Mouse (Mus musculus) splenic B cell, adult 2 months (primary cell): Measurements from ENCODE around the gene Nxt2.
"Not testable (repeated sequence)": the region's sequence is repeated elsewhere in the genome, so short reads cannot be mapped to it uniquely, and the experiment has no call there.

Source experiments
- DNase-seq: peaks from one replicate; pipeline ENCODE4 v3.0.0-alpha.2; 2011; ENCODE audit warnings: low read depth, low spot score
- H3K27me3 ChIP-seq: 2 replicates; pipeline ENCODE4 v1.6.1; 2012; ENCODE audit warnings: mild to moderate bottlenecking, low read length, moderate library complexity, mixed read lengths; ENCODE audit not compliant: control insufficient read depth, poor library complexity, insufficient read depth, severe bottlenecking
- H3K36me3 ChIP-seq: 2 replicates; pipeline ENCODE4 v1.6.1; 2012; ENCODE audit warnings: mild to moderate bottlenecking, low read length, moderate library complexity, mixed read lengths; ENCODE audit not compliant: control insufficient read depth, poor library complexity, insufficient read depth, severe bottlenecking

Nxt2 gene

DNA sequence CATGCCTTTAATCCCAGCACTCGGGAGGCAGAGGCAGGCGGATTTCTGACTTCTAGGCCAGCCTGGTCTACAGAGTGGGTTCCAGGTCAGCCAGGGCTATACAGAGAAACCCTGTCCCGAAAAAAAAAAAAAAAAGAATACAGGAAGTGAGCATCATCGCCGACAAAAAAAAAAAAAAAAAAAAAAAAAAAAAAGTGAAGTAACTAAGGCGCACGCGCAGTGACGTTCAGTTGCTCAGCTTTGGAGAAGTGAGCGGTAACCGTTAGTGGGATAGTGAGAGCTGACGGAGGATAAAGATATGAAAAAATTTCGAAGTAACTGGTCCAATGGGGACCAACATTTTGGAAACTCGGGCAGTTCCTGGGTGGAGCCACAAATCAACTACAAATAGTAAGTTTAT lies at the start of gene Nxt2:
Nxt2 (plus strand) TSS at position 229 of the 400 bp plus-strand sequence.
- H3K36me3 ChIP-seq, result no peaks in the 10 kb centered on the region
- peak; percentile 9 for DNase-seq

DNA sequence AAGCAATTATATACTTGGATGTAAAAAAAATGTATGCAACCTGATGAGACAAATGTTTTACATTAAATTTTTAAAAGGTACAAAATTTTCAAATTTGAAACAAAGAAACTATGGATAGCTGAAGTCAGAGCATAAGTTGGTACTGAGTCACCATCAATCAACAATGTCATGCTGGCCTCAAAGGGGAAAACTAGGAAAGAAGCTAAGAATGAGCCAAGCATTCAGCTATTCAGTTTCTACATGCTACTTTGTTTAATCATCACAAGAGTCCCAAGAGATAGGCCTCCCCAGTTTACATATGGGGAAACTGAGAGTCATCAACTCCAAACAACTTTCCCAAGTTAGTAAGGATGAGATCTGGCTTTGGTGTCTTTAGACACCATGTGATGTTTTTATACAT lies 49.6 kb upstream of the Nxt2 start:
- H3K36me3 ChIP-seq, result no peaks in the 10 kb centered on the region
- no peak for DNase-seq
- no peaks in the 10 kb centered on the region for H3K27me3 ChIP-seq

More for the DNA sequence above, at the start of gene Nxt2:
- no peaks in the 10 kb centered on the region for H3K27me3 ChIP-seq

DNA sequence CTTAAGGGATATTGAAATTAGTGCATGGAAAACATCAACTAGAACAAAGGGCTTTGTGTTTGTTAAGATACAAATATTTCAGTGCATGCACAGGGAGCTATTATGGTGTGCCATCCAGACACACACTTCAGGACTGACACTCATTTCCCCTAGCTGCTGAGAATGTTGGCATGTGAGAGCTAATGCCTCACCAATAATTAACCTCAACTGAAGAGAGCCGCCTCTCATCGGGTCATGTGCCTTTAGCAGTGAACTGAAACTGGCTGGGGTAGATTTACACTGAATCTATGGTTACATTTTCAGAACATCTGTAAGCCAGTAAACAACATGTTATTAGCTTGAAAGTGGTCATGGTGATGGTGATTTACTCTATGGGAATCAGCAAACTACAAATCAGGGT lies 44.5 kb upstream of the Nxt2 start:
- no peaks in the 10 kb centered on the region for H3K36me3 ChIP-seq
- no peaks in the 10 kb centered on the region for H3K27me3 ChIP-seq
- DNase-seq, result no peak

DNA sequence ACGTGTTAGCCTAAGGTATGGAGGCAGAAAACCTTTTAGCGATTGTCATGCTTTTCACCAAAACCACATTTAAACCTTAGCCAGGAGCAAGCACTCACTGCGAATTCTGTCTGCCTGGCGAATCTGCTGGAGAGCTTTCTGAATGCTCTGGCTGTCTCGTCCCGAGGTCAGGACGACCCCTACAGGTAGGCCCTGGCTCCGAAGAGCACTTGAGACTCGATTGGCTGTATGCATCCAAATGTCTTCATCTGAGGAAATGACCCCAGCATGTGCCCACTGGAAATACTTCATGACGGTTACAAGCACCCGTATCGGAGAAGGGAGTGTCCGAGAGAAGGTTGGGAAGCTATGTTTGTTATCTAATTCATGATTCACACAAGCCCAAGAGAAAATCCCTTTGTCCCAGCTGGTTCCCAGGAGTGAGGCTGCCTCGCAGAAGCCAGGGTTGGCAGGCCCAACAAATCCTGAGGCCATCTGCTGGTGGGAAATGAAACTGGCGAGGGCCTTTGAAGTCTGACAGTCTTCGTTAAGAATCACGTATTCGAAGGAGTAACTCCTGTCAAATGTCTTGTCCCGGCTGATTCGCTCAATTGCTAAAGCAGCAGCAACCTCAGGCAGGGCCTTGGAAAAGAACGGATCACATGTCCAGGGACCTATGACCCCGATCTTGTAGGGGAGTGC lies 37.4 kb upstream of the Nxt2 start:
- Histone ChIP-seq H3K36me3 (no peaks in the 10 kb centered on the region), H3K27me3 (no peaks in the 10 kb centered on the region)
- DNase-seq, result no peak

DNA sequence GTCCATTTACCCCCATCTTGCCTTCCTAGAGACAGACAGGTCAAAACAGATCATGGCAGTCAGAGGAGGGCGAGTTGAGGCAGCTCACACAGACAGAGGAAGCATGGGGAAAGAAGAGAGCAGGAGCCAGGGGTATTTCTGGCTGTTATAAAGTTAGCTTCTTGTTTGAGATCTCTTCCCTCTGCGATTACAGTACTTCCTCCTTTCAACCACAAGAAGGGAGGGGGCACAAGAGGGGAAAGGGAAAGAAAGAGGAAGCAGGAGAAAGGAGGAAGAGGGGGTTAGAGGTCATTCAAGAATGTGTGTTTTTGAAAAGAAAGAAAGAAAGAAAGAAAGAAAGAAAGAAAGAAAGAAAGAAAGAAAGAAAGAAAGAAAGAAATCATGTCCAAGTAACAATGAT lies 36.2 kb upstream of the Nxt2 start:
- Histone ChIP-seq H3K27me3 (no peaks in the 10 kb centered on the region), H3K36me3 (no peaks in the 10 kb centered on the region)
- DNase-seq, result peak; percentile 12

DNA sequence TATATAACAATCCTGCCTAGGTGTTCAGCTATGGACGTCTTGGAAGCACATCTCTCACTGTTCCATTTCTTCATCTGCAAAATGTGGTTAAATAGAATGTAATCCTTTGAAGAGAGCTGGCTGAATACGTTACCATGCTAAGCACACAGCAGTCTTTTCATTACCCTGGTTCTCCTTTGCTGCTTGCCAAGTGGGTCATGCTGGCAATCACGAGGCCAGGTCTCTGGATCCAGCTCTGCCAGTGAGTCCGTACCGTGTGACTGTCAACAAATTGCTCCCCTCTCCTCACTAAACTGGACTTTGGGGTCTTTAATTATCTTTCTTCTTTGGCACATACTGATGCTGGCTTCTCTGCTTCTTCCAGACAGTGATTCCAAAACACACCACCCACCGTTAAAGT lies 32.1 kb upstream of the Nxt2 start:
- Histone ChIP-seq H3K27me3 (no peaks in the 10 kb centered on the region), H3K36me3 (no peaks in the 10 kb centered on the region)
- no peak for DNase-seq

DNA sequence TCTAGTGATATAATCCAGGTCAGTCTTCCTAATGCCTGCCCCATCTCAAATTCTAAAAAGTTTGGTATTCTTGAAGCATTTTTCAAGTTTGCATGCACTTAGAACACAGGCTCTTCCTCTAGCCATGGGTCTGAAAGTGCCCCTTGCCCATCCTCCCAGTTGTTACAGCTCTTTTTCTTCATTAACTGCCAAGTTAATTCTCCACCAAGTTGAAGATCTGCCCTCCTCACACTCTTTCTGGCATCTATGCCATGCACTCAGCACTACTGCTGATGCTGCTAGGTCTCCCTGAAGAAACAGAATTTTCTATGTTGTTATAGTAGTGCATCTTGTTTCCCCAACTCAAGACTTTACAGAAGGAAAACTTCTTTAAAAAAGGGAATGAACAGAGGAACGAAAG lies 31.0 kb upstream of the Nxt2 start:
- no peaks in the 10 kb centered on the region for H3K36me3 ChIP-seq
- no peak for DNase-seq
- H3K27me3 ChIP-seq, result no peaks in the 10 kb centered on the region

DNA sequence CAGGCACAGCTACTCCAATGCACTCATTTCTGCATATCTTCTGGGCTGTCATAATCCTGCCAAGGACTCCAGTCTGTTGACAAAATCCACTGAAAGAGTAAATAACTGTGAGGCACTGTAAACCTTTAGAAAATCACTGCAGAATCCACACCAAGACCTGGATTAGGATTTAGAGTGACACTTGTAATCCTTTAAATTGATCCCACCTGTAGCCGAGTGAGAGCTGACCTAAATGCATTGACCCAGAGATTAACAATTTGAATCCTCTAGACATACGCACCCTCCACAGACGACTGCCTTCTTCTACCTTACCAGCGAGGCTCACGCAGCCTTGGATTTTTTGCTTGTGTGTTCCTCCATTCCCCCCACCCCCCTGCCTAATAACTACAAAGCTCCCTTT lies 29.7 kb upstream of the Nxt2 start, which contains the start of gene Gucy2f:
Gucy2f (minus strand) TSS at position 101 of the 400 bp plus-strand sequence.
- DNase-seq, result no peak

DNA sequence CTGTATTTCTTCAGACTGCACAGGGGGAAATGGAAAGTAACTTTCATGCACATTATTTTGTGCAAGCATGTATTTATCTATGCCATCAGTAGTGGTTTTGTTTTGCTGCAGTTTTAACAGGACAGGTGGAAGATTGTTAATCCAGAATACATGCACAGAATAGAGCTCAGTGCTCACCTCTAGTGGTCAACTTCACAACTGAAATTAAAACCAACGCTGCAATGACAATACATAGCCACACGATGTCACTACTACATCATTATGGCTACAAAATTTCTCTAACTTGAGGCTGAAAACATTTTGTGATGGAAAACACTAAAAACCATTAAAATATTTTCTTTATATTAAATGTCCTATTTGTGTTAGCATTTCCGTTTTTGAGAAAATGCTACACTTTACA lies 26.3 kb upstream of the Nxt2 start:
- peak; percentile 61 for DNase-seq
- no peaks in the 10 kb centered on the region for H3K27me3 ChIP-seq
- H3K36me3 ChIP-seq, result no peaks in the 10 kb centered on the region

More for the DNA sequence above, 29.7 kb upstream of the Nxt2 start, which contains the start of gene Gucy2f:
- H3K27me3 ChIP-seq, result no peaks in the 10 kb centered on the region
- no peaks in the 10 kb centered on the region for H3K36me3 ChIP-seq

DNA sequence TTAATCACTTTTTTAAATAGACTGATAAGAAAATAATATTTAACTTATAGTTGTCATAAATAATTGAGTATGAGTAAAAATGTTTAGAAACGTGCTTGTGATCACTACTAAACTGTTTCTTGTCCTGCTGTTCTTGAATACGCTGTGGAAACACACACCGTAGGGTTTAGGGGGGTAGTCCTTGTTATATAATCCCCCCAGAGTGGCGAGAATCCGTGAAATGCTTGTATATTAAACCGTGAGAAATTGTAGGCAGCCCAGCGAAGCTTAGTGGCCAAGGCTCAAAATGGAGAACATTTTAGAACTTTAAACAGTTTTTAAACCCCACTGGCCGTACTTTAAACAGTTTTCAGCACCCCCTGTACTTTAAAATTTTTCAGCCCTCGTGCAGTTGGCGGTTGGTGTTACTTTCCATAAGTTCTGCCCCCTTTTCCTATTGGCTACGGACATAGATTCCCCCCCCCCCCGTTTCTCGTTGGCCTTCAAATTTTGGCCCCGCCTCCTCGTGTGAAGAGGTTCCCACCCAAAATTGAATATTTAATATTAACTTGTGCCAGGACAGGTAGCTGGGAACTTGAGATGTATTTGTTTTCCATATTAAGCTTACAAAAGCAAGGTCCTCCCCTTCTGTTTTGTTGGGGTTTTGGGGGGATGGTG lies 956 bp downstream of the Nxt2 start:
- Histone ChIP-seq H3K27me3 (no peaks in the 10 kb centered on the region), H3K36me3 (no peaks in the 10 kb centered on the region)
- peak; percentile 77 for DNase-seq

DNA sequence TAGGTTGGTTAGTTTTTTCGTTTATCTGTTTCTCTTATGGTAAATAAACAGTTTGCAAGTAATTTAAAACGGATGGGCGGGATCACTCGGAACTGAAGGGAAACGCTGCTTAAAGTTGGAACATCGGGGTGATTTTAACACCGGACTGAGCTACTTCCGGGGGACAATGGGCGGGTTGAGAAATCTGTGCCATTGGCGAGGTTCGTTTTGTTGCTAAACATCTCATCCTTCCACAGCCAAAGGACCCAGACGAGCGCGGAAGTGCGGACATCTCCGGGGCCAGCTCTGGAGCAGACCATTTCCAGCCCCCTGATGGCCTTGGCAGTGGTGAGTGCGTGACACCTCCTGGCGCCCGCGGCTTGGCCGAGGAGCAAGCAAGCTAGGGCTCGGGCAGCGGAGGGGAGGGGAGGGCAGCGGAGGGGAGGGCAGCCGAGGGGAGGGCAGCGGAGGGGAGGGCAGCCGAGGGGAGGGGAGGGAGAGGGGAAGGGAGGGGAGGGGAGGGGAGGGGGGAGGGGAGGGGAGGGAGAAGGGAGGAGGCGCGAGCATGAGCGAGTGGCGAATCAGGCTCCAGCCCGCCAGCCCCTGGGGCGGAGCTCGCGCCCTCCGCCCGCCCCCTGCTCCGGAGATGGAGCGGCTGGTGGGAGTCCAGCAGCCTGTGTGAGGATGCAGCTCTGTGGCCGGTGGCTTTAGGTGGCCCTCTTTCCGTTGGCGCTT lies 1.6 kb downstream of the Nxt2 start:
- Histone ChIP-seq H3K36me3 (no peaks in the 10 kb centered on the region), H3K27me3 (no peaks in the 10 kb centered on the region)
- peak; percentile 78 for DNase-seq

DNA sequence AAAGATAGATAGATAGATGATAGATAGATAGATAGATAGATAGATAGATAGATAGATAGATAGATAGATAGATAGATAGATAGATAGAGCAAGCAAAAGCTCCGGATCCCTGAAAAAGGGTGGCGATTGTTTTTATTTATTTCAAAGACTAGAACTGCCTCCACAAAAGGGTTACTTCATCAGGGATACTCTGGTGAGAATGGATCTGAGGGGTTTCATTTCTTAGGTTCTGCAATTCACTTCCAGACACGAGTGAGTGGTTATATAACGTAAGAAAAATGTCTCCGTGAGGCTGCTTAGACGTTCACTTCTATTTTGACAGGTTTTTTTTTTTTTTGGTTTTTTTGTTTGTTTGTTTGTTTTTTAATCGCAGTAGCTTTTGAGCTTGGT lies 2.2 kb downstream of the Nxt2 start:
- Histone ChIP-seq H3K27me3 (no peaks in the 10 kb centered on the region), H3K36me3 (no peaks in the 10 kb centered on the region)
- DNase-seq, result peak; percentile 3

DNA sequence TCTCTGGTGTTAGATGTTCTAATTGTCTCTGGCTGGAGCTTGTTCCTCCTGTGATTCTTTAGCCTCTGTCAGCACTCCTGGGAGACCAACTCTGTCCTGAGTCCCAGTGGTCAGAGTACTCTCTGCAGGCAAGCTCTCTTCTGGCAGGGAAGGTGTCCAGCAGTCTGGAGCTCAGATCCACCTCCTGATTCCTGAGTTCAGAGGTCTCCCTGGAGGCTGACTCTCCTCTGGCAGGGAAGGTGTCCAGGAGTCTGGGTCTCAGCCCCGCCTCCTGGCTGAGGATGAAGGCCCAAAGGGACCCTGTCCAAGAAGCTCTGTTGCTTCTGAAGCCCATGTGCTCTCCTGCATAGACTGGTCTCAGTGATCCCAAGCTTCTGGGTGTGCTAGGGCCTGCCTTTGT lies 9.6 kb downstream of the Nxt2 start:
- not testable (repeated sequence) for DNase-seq, H3K36me3 ChIP-seq, H3K27me3 ChIP-seq

DNA sequence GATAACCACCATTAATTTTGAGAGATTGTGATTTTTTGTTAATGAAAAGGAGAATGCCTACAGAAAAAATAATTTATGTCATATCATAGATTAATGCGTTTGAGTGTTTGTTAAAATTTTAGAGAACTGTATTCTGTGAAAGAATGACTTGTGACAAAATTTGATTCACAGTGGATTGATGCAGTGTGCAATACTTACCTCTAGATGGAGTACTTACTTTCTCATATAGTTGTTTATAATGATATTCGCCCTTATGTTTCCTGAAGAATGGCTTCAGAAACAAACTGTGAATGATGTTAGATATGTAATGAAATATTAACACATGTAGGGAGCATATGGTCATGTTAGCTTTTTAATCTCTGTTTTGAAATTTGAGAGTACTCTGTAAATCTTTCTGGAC lies 10.5 kb downstream of the Nxt2 start:
- Histone ChIP-seq H3K36me3 (no peaks in the 10 kb centered on the region), H3K27me3 (no peaks in the 10 kb centered on the region)
- DNase-seq, result peak; percentile 7

DNA sequence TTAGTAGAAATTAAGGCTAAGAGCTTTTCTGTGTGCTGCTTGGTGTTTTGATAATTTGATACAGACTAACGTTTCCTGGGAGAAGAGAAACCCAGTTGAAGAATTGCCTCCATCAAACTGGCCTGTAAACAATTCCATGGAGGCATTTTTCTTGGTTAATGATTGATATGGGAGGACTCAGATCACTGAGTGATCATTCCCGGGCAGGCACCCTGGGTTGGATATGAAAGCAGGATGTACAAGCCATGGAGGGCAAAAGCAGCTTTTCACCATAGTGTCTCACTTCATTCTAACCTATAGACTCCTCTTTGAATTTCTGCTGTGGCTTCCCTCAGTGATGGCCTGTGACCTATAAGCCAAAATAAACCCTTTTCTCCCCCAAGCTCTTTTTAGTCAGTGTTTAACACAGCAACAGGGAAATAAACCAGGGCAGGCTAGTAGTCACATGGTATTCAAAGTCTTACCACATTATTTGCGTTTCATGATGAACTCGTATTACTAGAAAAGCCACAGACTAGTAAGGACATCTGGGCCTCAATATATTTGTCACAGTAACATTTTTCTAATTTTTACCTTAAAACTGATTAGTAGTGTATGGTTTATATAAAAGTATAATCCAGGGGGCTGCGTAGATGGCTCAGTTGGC lies 19.2 kb downstream of the Nxt2 start:
- no peaks in the 10 kb centered on the region for H3K27me3 ChIP-seq
- DNase-seq, result no peak
- H3K36me3 ChIP-seq, result no peaks in the 10 kb centered on the region
